Mouse (Mus musculus): ENCODE measurements around the gene Dhrs1.

DNA sequence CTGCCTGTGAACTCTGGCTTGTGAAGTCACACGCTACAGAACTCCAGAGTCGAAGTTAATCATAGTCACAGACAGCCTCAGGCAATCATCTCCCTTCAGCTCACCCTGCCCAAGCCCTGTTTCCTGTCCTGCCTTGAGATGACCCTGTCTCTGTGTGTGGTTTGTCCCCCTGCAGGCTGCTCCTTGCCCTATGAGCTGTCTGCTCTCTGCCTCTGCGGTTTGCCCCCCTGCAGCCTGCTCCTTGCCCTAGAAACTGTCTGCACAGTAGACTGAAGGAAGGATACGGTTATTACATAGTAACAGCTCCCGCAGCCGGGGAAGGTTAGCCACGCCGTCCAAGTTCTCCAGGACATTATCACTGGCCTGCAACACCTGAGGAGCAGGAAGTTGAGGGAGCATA lies 28.6 kb downstream of the Dhrs1 start:
- no peak for TF ChIP-seq POLR2A (IDR thresholded peaks at IDR 0.05; ENCODE audit: low read depth, low read length)
- no peak for TF ChIP-seq CTCF (conservative IDR thresholded peaks at IDR 0.05; ENCODE audit: insufficient read depth, insufficient read length, low read depth, low read length)

Measured in kidney, adult 2 months (tissue).